In the genomic region with DNA sequence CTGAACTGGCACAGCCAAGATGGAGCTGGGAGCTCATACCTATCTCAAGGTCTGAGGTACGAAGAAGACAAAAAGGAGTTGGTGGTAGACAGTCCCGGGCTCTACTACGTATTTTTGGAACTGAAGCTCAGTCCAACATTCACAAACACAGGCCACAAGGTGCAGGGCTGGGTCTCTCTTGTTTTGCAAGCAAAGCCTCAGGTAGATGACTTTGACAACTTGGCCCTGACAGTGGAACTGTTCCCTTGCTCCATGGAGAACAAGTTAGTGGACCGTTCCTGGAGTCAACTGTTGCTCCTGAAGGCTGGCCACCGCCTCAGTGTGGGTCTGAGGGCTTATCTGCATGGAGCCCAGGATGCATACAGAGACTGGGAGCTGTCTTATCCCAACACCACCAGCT, we compare ENCODE assay signal across 25 mouse cellular contexts. TPM values are rescaled to one million over a fixed set of nuclear protein-coding genes. Genes with fewer than 3 reads are reported as not detected.
DNase-seq lines count a peak whose midpoint lies in the region; ATAC-seq and TF ChIP-seq lines count a peak whose summit lies in the region.
"Had no signal": no experiment of that assay in that cellular context is flagged by ENCODE, and none has a peak within 500 bp of the region (broad histone marks: within the 10 kb centered on the region; RNA-seq: fewer than 3 reads in every experiment).

No protein-coding gene starts in this region.

- no peak overlapping the region for H3K4me3 ChIP-seq in forebrain, embryonic 16.5 days (replicated peaks; ENCODE audit: low read length)
- H3K4me3 ChIP-seq in forebrain, embryonic 11.5 days (ENCODE audit: low read depth, low read length), result no peak overlapping the region
- H3K4me3 ChIP-seq in midbrain, embryonic 10.5 days, result peak overlapping the region; percentile 75; the same call in 1 of the 2 replicates
- H3K4me3 ChIP-seq in midbrain, embryonic 15.5 days, result no peak overlapping the region
- H3K4me3 ChIP-seq in G1E (ENCODE audit: low read depth, low read length), result peak overlapping the region; percentile 87; the same call in 1 of the 2 replicates
- peak overlapping the region; percentile 87 for H3K4me3 ChIP-seq in macrophage (ENCODE audit: inconsistent target)

- H3K36me3 ChIP-seq in forebrain, embryonic 16.5 days (ENCODE audit: control insufficient read depth, insufficient read depth), result no peaks in the 10 kb centered on the region
- H3K36me3 ChIP-seq in forebrain, embryonic 11.5 days (ENCODE audit: control insufficient read depth, insufficient read depth, low read length), result no peaks in the 10 kb centered on the region
- peaks cover 7% of the 10 kb centered on the region for H3K36me3 ChIP-seq in midbrain, embryonic 10.5 days
- H3K36me3 ChIP-seq in midbrain, embryonic 15.5 days (replicated peaks), result no peaks in the 10 kb centered on the region
- peaks cover 47% of the 10 kb centered on the region for H3K36me3 ChIP-seq in G1E (replicated peaks)
- H3K36me3 ChIP-seq in macrophage (ENCODE audit: inconsistent target), result no peaks in the 10 kb centered on the region
- H3K36me3 ChIP-seq: hindbrain, embryonic 13.5 days; limb, embryonic 15.5 days had no signal

- no peak overlapping the region for H3K9ac ChIP-seq in forebrain, embryonic 16.5 days (replicated peaks; ENCODE audit: low read depth, low read length)
- no peak overlapping the region for H3K9ac ChIP-seq in forebrain, embryonic 11.5 days (ENCODE audit: low read length)
- no peak overlapping the region for H3K9ac ChIP-seq in midbrain, embryonic 15.5 days
- H3K9ac ChIP-seq: hindbrain, embryonic 13.5 days; limb, embryonic 15.5 days had no signal

- no peaks in the 10 kb centered on the region for H3K27me3 ChIP-seq in forebrain, embryonic 16.5 days (replicated peaks; ENCODE audit: control insufficient read depth, insufficient read depth, low read length)
- no peaks in the 10 kb centered on the region for H3K27me3 ChIP-seq in forebrain, embryonic 11.5 days (ENCODE audit: control insufficient read depth, insufficient read depth, low read length)
- no peaks in the 10 kb centered on the region for H3K27me3 ChIP-seq in midbrain, embryonic 10.5 days (ENCODE audit: low read depth, poor library complexity, severe bottlenecking)
- H3K27me3 ChIP-seq in midbrain, embryonic 15.5 days (replicated peaks), result no peaks in the 10 kb centered on the region
- no peaks in the 10 kb centered on the region for H3K27me3 ChIP-seq in G1E (ENCODE audit: insufficient read depth, low read length)
- H3K27me3 ChIP-seq: hindbrain, embryonic 13.5 days; limb, embryonic 15.5 days had no signal

- no peak for TF ChIP-seq CTCF in G1E (IDR thresholded peaks at IDR 0.05; ENCODE audit: low read depth, low read length)

- DNase-seq in forebrain, embryonic 11.5 days (ENCODE audit: low spot score), result no peak
- DNase-seq in midbrain, embryonic 10.5 days (ENCODE audit: low spot score), result no peak
- DNase-seq in G1E (ENCODE audit: low spot score), result no peak
- no peak for DNase-seq in layer of hippocampus, adult 9-10 months (ENCODE audit: low spot score)
- DNase-seq: adrenal gland, adult 2 months; B cell, adult 2 months; cerebellum, adult 8-10 months; heart, postnatal 10 days; kidney, postnatal 4 days; right cerebral cortex, postnatal 14 days; thymus, adult 2 months had no signal

- WGBS in forebrain, embryonic 16.5 days, result 89% methylated on average over 5 of the region's 5 CpGs
- 90% methylated on average over 5 of the region's 5 CpGs for WGBS in forebrain, embryonic 11.5 days
- 90% methylated on average over 5 of the region's 5 CpGs for WGBS in midbrain, embryonic 10.5 days
- 93% methylated on average over 5 of the region's 5 CpGs for WGBS in midbrain, embryonic 15.5 days
- WGBS in macrophage (ENCODE audit: missing documents), result 92% methylated on average over 5 of the region's 5 CpGs

- 0 out of 2 replicates have a peak overlapping the region, but pooled peaks have one; percentile 1 for H3K4me2 ChIP-seq in forebrain, embryonic 16.5 days (ENCODE audit: low read length)
- no peak overlapping the region; the same call in 1 of the 2 replicates for H3K4me2 ChIP-seq in forebrain, embryonic 11.5 days (ENCODE audit: low read depth, low read length, severe bottlenecking)
- no peak overlapping the region for H3K4me2 ChIP-seq in midbrain, embryonic 15.5 days

- H3K4me1 ChIP-seq in forebrain, embryonic 16.5 days (replicated peaks; ENCODE audit: control insufficient read depth, insufficient read depth, low read length), result peaks cover 21% of the 10 kb centered on the region
- H3K4me1 ChIP-seq in forebrain, embryonic 11.5 days (replicated peaks; ENCODE audit: control insufficient read depth, insufficient read depth, low read length), result peaks cover 8% of the 10 kb centered on the region
- peaks cover 32% of the 10 kb centered on the region for H3K4me1 ChIP-seq in midbrain, embryonic 10.5 days
- H3K4me1 ChIP-seq in midbrain, embryonic 15.5 days, result peaks cover 15% of the 10 kb centered on the region
- peaks cover 84% of the 10 kb centered on the region for H3K4me1 ChIP-seq in G1E (ENCODE audit: insufficient read depth, low read depth, low read length)

- H3K27ac ChIP-seq in forebrain, embryonic 16.5 days (ENCODE audit: low read length), result no peak overlapping the region
- H3K27ac ChIP-seq in forebrain, embryonic 11.5 days (ENCODE audit: low read depth, low read length), result no peak overlapping the region
- H3K27ac ChIP-seq in midbrain, embryonic 10.5 days (replicated peaks), result no peak overlapping the region
- H3K27ac ChIP-seq in midbrain, embryonic 15.5 days, result no peak overlapping the region
- peak overlapping the region; percentile 88 for H3K27ac ChIP-seq in macrophage
- H3K27ac ChIP-seq: hindbrain, embryonic 13.5 days; limb, embryonic 15.5 days had no signal

- H3K9me3 ChIP-seq in forebrain, embryonic 16.5 days (ENCODE audit: control insufficient read depth, low read length), result no peaks in the 10 kb centered on the region
- H3K9me3 ChIP-seq in forebrain, embryonic 11.5 days (ENCODE audit: control insufficient read depth, low read length), result no peaks in the 10 kb centered on the region
- no peaks in the 10 kb centered on the region for H3K9me3 ChIP-seq in midbrain, embryonic 10.5 days (replicated peaks)
- no peaks in the 10 kb centered on the region for H3K9me3 ChIP-seq in midbrain, embryonic 15.5 days
- H3K9me3 ChIP-seq in G1E (replicated peaks), result no peaks in the 10 kb centered on the region
- H3K9me3 ChIP-seq: hindbrain, embryonic 13.5 days; limb, embryonic 15.5 days had no signal

- no peak for ATAC-seq in forebrain, embryonic 16.5 days
- ATAC-seq in forebrain, embryonic 11.5 days (replicated peaks; ENCODE audit: low FRiP score), result no peak
- no peak for ATAC-seq in midbrain, embryonic 15.5 days (replicated peaks)
- ATAC-seq in G1E (ENCODE audit: extremely low read depth, insufficient number of reproducible peaks, low FRiP score, poor library complexity, severe bottlenecking), result no peak

- H3K79me2 ChIP-seq in macrophage (ENCODE audit: inconsistent target), result peaks cover 28% of the 10 kb centered on the region

RNA-seq across cellular contexts. Expression of a gene that starts 1.9 kb away (rescaled TPM):
- polyA plus RNA-seq in forebrain, embryonic 16.5 days (2015; fragmentation: Nextera tagmentation; extraction: Ambion mirVana), result 9.8 and 10.1 TPM in 2 replicates
- polyA plus RNA-seq in forebrain, embryonic 11.5 days (2014; fragmentation: Nextera tagmentation; extraction: Ambion mirVana), result 10.9 and 12.9 TPM in 2 replicates
- polyA plus RNA-seq in midbrain, embryonic 10.5 days (2016; fragmentation: Nextera tagmentation; extraction: Ambion mirVana), result 11.7 and 12.3 TPM in 2 replicates
- polyA plus RNA-seq in midbrain, embryonic 15.5 days (2015; fragmentation: Nextera tagmentation; extraction: Ambion mirVana), result 7.4 and 8.1 TPM in 2 replicates
- total RNA-seq in G1E (2014; fragmentation: Nextera tagmentation) (2.3 and 4.4 TPM in 2 replicates), G1E (2017) (9.0 and 10.4 TPM in 2 replicates)
- polyA plus RNA-seq in G1E (2012) (6.6 and 9.2 TPM in 2 replicates), macrophage (2018) (2.6 to 9.9 TPM (median 7.6 TPM) in 3 replicates)
- 1,000 to 10,000 TPM in 6 of 26 experiments, 100 to 1,000 TPM in 9, 10 to 100 TPM in 5, 1 to 10 TPM in 6; 2.5 to 1,393 (median 297) TPM for total RNA-seq in macrophage (2018; cell fraction: chromatin; rRNA removed)
- total RNA-seq in macrophage (2018; cell fraction: cytosol; rRNA removed), result 1,000 to 10,000 TPM in 4 of 26 experiments, 100 to 1,000 TPM in 9, 10 to 100 TPM in 8, 1 to 10 TPM in 5; 2.1 to 2,025 (median 123) TPM
- total RNA-seq in macrophage (2018; cell fraction: nucleus; rRNA removed), result 1,000 to 10,000 TPM in 9 of 26 experiments, 100 to 1,000 TPM in 11, 10 to 100 TPM in 5, 1 to 10 TPM in 1; 4.5 to 3,101 (median 734) TPM

RNA-seq across cellular contexts. Expression of a gene that starts 19.5 kb away (rescaled TPM):
- polyA plus RNA-seq in forebrain, embryonic 16.5 days (2015; fragmentation: Nextera tagmentation; extraction: Ambion mirVana), result 285 and 318 TPM in 2 replicates
- 81.6 and 99.7 TPM in 2 replicates for polyA plus RNA-seq in forebrain, embryonic 11.5 days (2014; fragmentation: Nextera tagmentation; extraction: Ambion mirVana)
- polyA plus RNA-seq in midbrain, embryonic 10.5 days (2016; fragmentation: Nextera tagmentation; extraction: Ambion mirVana), result 68.7 and 128 TPM in 2 replicates
- polyA plus RNA-seq in midbrain, embryonic 15.5 days (2015; fragmentation: Nextera tagmentation; extraction: Ambion mirVana), result 388 and 395 TPM in 2 replicates
- total RNA-seq in G1E (2014; fragmentation: Nextera tagmentation) (4.2 and 4.3 TPM in 2 replicates), G1E (2017) (0.38 and 0.46 TPM in 2 replicates)
- polyA plus RNA-seq in G1E (2012) (0.37 and 0.51 TPM in 2 replicates), macrophage (2018) (0.15 to 0.36 TPM (median 0.27 TPM) in 3 replicates)
- 1 to 10 TPM in 4 of 26 experiments, under 1 TPM in 13, not detected in 9; 0.33 to 1.9 (median 0.70) TPM for total RNA-seq in macrophage (2018; cell fraction: chromatin; rRNA removed)
- under 1 TPM; 0.04 to 0.38 (median 0.18) TPM for total RNA-seq in macrophage (2018; cell fraction: cytosol; rRNA removed)
- 1 to 10 TPM in 3 of 26 experiments, under 1 TPM in 21, not detected in 2; 0.21 to 1.2 (median 0.78) TPM for total RNA-seq in macrophage (2018; cell fraction: nucleus; rRNA removed)
- total RNA-seq: granulocyte monocyte progenitor cell, adult 5-6 weeks; monocyte, adult 5-6 weeks had no signal

RNA-seq across cellular contexts. Expression of a gene that starts 28.8 kb away (rescaled TPM):
- 2.4 and 4.2 TPM in 2 replicates for polyA plus RNA-seq in forebrain, embryonic 16.5 days (2015; fragmentation: Nextera tagmentation; extraction: Ambion mirVana)
- 4.6 and 5.7 TPM in 2 replicates for polyA plus RNA-seq in forebrain, embryonic 11.5 days (2014; fragmentation: Nextera tagmentation; extraction: Ambion mirVana)
- 1.5 and 2.3 TPM in 2 replicates for polyA plus RNA-seq in midbrain, embryonic 10.5 days (2016; fragmentation: Nextera tagmentation; extraction: Ambion mirVana)
- 5.8 TPM in 2 replicates for polyA plus RNA-seq in midbrain, embryonic 15.5 days (2015; fragmentation: Nextera tagmentation; extraction: Ambion mirVana)
- total RNA-seq in G1E (2014; fragmentation: Nextera tagmentation) (25.8 and 39.7 TPM in 2 replicates), G1E (2017) (13.4 and 14.3 TPM in 2 replicates)
- polyA plus RNA-seq in G1E (2012) (23.3 and 24.6 TPM in 2 replicates), macrophage (2018) (14.1 to 26.5 TPM (median 15.7 TPM) in 3 replicates)
- 100 to 1,000 TPM; 266 to 425 (median 350) TPM for total RNA-seq in macrophage (2018; cell fraction: chromatin; rRNA removed)
- total RNA-seq in macrophage (2018; cell fraction: cytosol; rRNA removed), result 10 to 100 TPM; 13.8 to 34.5 (median 17.8) TPM
- 100 to 1,000 TPM; 130 to 261 (median 206) TPM for total RNA-seq in macrophage (2018; cell fraction: nucleus; rRNA removed)

RNA-seq across cellular contexts. Expression of a gene that starts 42.5 kb away (rescaled TPM):
- 0.30 TPM in 1 of 2 replicates, not detected in the other for polyA plus RNA-seq in forebrain, embryonic 16.5 days (2015; fragmentation: Nextera tagmentation; extraction: Ambion mirVana)
- not detected in 2 replicates for polyA plus RNA-seq in forebrain, embryonic 11.5 days (2014; fragmentation: Nextera tagmentation; extraction: Ambion mirVana)
- polyA plus RNA-seq in midbrain, embryonic 10.5 days (2016; fragmentation: Nextera tagmentation; extraction: Ambion mirVana), result 0.27 TPM in 1 of 2 replicates, not detected in the other
- 1.1 and 1.2 TPM in 2 replicates for polyA plus RNA-seq in midbrain, embryonic 15.5 days (2015; fragmentation: Nextera tagmentation; extraction: Ambion mirVana)
- total RNA-seq in G1E (2014; fragmentation: Nextera tagmentation), result not detected in 2 replicates
- not detected in 2 replicates for total RNA-seq in G1E (2017)
- polyA plus RNA-seq in G1E (2012), result not detected in 2 replicates
- total RNA-seq in macrophage (2018; cell fraction: chromatin; rRNA removed), result not detected
- total RNA-seq in macrophage (2018; cell fraction: cytosol; rRNA removed), result under 1 TPM in 7 of 26 experiments, not detected in 19; 0.15 to 0.61 (median 0.37) TPM
- 1 to 10 TPM in 1 of 26 experiments, under 1 TPM in 1, not detected in 24; 0.80 to 1.6 TPM for total RNA-seq in macrophage (2018; cell fraction: nucleus; rRNA removed)
- polyA plus RNA-seq in macrophage (2018), result not detected in 3 replicates
- total RNA-seq: adrenal gland, adult 2 months; gastrocnemius, adult 8-10 months; granulocyte monocyte progenitor cell, adult 5-6 weeks; heart, postnatal 10 days; monocyte, adult 5-6 weeks; neutrophil, adult 5-6 weeks had no signal
- polyA plus RNA-seq: adrenal gland, adult 2 months; heart, embryonic 11.5 days; intestine, embryonic 14.5 days; kidney, embryonic 14.5 days; limb, embryonic 15.5 days; liver, embryonic 16.5 days; stomach, embryonic 14.5 days had no signal

RNA-seq across cellular contexts. Expression of a gene that starts 47.4 kb away (rescaled TPM):
- polyA plus RNA-seq in forebrain, embryonic 16.5 days (2015; fragmentation: Nextera tagmentation; extraction: Ambion mirVana), result 27.8 and 33.4 TPM in 2 replicates
- 19.9 and 21.5 TPM in 2 replicates for polyA plus RNA-seq in forebrain, embryonic 11.5 days (2014; fragmentation: Nextera tagmentation; extraction: Ambion mirVana)
- 10.4 and 12.6 TPM in 2 replicates for polyA plus RNA-seq in midbrain, embryonic 10.5 days (2016; fragmentation: Nextera tagmentation; extraction: Ambion mirVana)
- 42.5 TPM in 2 replicates for polyA plus RNA-seq in midbrain, embryonic 15.5 days (2015; fragmentation: Nextera tagmentation; extraction: Ambion mirVana)
- total RNA-seq in G1E (2014; fragmentation: Nextera tagmentation) (42.6 and 44.5 TPM in 2 replicates), G1E (2017) (2.4 and 3.3 TPM in 2 replicates)
- polyA plus RNA-seq in G1E (2012) (16.7 and 18.3 TPM in 2 replicates), macrophage (2018) (4.0 to 8.6 TPM (median 6.8 TPM) in 3 replicates)
- total RNA-seq in macrophage (2018; cell fraction: chromatin; rRNA removed), result 1 to 10 TPM in 22 of 26 experiments, under 1 TPM in 3, not detected in 1; 0.18 to 8.5 (median 2.6) TPM
- total RNA-seq in macrophage (2018; cell fraction: cytosol; rRNA removed), result 1 to 10 TPM in 14 of 26 experiments, under 1 TPM in 12; 0.42 to 6.2 (median 2.2) TPM
- 1 to 10 TPM in 15 of 26 experiments, under 1 TPM in 11; 0.17 to 5.7 (median 1.3) TPM for total RNA-seq in macrophage (2018; cell fraction: nucleus; rRNA removed)

Comparison
In these comparisons a context has a peak if more than half of its experiments do, and no peak if none do; other contexts are left out.
1. H3K4me3 ChIP-seq: peak in midbrain, embryonic 10.5 days (single experiment), G1E (single experiment) and macrophage (single experiment); none in forebrain, embryonic 16.5 days (single experiment), forebrain, embryonic 11.5 days (single experiment) and midbrain, embryonic 15.5 days (single experiment).
2. RNA of a gene that starts 19.5 kb away (polyA plus RNA-seq): 388 to 395 TPM in midbrain, embryonic 15.5 days, 285 to 318 TPM in forebrain, embryonic 16.5 days, 81.6 to 99.7 TPM in forebrain, embryonic 11.5 days and 68.7 to 128 TPM in midbrain, embryonic 10.5 days; 0.37 to 0.51 TPM in G1E and 0.15 to 0.36 TPM in macrophage; every median in the first group is over 10 times any median in the second.